Mouse (Mus musculus) heart, embryonic 10.5 days (tissue): ENCODE results near the gene Slc39a3. TPM values are rescaled to one million over a fixed set of nuclear protein-coding genes. Genes with fewer than 3 reads are reported as not detected.
"Not testable (repeated sequence)": the region's sequence is repeated elsewhere in the genome, so short reads cannot be mapped to it uniquely, and the experiment has no call there.

Source experiments
- DNase-seq: peaks from one replicate; pipeline ENCODE4 v3.0.0-alpha.2; 2017; ENCODE audit warnings: low spot score
- H3K27ac ChIP-seq: fragments of 300-500 bp; sonication (generic); 2 replicates; pipeline ENCODE4 v1.5.1; 2016; ENCODE audit warnings: mild to moderate bottlenecking
- H3K27me3 ChIP-seq: fragments of 300-500 bp; sonication (generic); 2 replicates; pipeline ENCODE4 v1.6.1; 2016; ENCODE audit warnings: mild to moderate bottlenecking; ENCODE audit not compliant: poor library complexity, insufficient read depth, severe bottlenecking
- H3K36me3 ChIP-seq: fragments of 300-500 bp; sonication (generic); 2 replicates; pipeline ENCODE4 v1.6.1; 2016; ENCODE audit warnings: mild to moderate bottlenecking, moderate library complexity
- H3K4me1 ChIP-seq: fragments of 300-500 bp; sonication (generic); 2 replicates; pipeline ENCODE4 v1.6.1; 2016; ENCODE audit warnings: mild to moderate bottlenecking
- H3K4me3 ChIP-seq: fragments of 300-500 bp; sonication (generic); 2 replicates; pipeline ENCODE4 v1.5.1; 2016; ENCODE audit warnings: mild to moderate bottlenecking, moderate library complexity
- H3K9me3 ChIP-seq: fragments of 300-500 bp; sonication (generic); 2 replicates; pipeline ENCODE4 v1.6.1; 2016; ENCODE audit warnings: mild to moderate bottlenecking, moderate library complexity
- WGBS: fragments of 180-500 bp; shearing (Covaris S2); methylation state at CpG from one replicate; pipeline ENCODE4 v1.1.7; 2016; 5-methylcytosine and 5-hydroxymethylcytosine counted together
- polyA plus RNA-seq: library from polyadenylated mRNA; unstranded; fragments of >200 nt; fragmentation: Nextera tagmentation; extraction: Ambion mirVana; gene quantifications from 2 replicates; pipeline ENCODE4 v1.2.1, GENCODE M21; 2016

Gene Slc39a3
- polyA plus RNA-seq = 8.9 and 10.7 TPM in 2 replicates

GRCm38 (mm10) chr10:81036988-81037580, at the start of gene Slc39a3:
Gene Slc39a3, minus strand, starts transcription at chr10:81037426.
- Histone ChIP-seq H3K36me3 (no peaks in the 10 kb centered on the region), H3K27me3 (no peaks in the 10 kb centered on the region), H3K27ac (peak within 1 kb of the TSS; percentile 85), H3K4me1 (peaks cover 10% of the 10 kb centered on the region; the same call in 1 of the 2 replicates), H3K9me3 (no peaks in the 10 kb centered on the region), H3K4me3 (peak within 1 kb of the TSS; percentile 79)
- DNase-seq = peak; percentile 99
- under 1% methylated on average over 35 of the region's 35 CpGs for WGBS

GRCm38 (mm10) chr10:81087021-81087420, 49.8 kb upstream of the Slc39a3 start:
- DNase-seq = no peak
- peaks cover 8% of the 10 kb centered on the region for H3K4me1 ChIP-seq
- 50% methylated on average over 2 of the region's 2 CpGs for WGBS

GRCm38 (mm10) chr10:81082168-81082960, 45.1 kb upstream of the Slc39a3 start:
- Histone ChIP-seq H3K27ac (peak overlapping the region; percentile 10; the same call in 1 of the 2 replicates), H3K36me3 (peaks cover 62% of the 10 kb centered on the region), H3K4me3 (no peak overlapping the region), H3K9me3 (no peaks in the 10 kb centered on the region), H3K4me1 (no peaks in the 10 kb centered on the region; the same call in 1 of the 2 replicates), H3K27me3 (no peaks in the 10 kb centered on the region)
- WGBS = 74% methylated on average over 7 of the region's 7 CpGs
- DNase-seq = no peak

More at GRCm38 (mm10) chr10:81087021-81087420, 49.8 kb upstream of the Slc39a3 start:
- Histone ChIP-seq H3K27me3 (0 out of 2 replicates have a peak, but pooled peaks cover 3% of the 10 kb centered on the region), H3K27ac (no peak overlapping the region), H3K4me3 (no peak overlapping the region), H3K9me3 (no peaks in the 10 kb centered on the region), H3K36me3 (peaks cover 15% of the 10 kb centered on the region)

- DNase-seq = no peak
- 94% methylated on average over 31 of the region's 31 CpGs for WGBS
- no peak overlapping the region for H3K27ac ChIP-seq
- no peaks in the 10 kb centered on the region for H3K9me3 ChIP-seq
- peaks cover 81% of the 10 kb centered on the region for H3K36me3 ChIP-seq
- no peaks in the 10 kb centered on the region for H3K27me3 ChIP-seq
- no peak overlapping the region for H3K4me3 ChIP-seq
- H3K4me1 ChIP-seq = peaks cover 5% of the 10 kb centered on the region
Measured at GRCm38 (mm10) chr10:81080008-81080655, 42.9 kb upstream of the Slc39a3 start.

- H3K4me1 ChIP-seq = peaks cover 5% of the 10 kb centered on the region
- H3K36me3 ChIP-seq = peaks cover 97% of the 10 kb centered on the region
- no peak for DNase-seq
- no peaks in the 10 kb centered on the region for H3K27me3 ChIP-seq
- H3K27ac ChIP-seq = no peak overlapping the region
- WGBS = 88% methylated on average over 11 of the region's 11 CpGs
- no peaks in the 10 kb centered on the region for H3K9me3 ChIP-seq
- H3K4me3 ChIP-seq = no peak overlapping the region
Measured at GRCm38 (mm10) chr10:81077916-81078315, 40.7 kb upstream of the Slc39a3 start.

- Histone ChIP-seq H3K36me3 (peaks cover 89% of the 10 kb centered on the region), H3K27ac (no peak overlapping the region), H3K9me3 (no peaks in the 10 kb centered on the region), H3K27me3 (no peaks in the 10 kb centered on the region), H3K4me1 (peaks cover 8% of the 10 kb centered on the region), H3K4me3 (no peak overlapping the region)
- WGBS = 84% methylated on average over 1 of the region's 1 CpGs
- DNase-seq = no peak
Measured at GRCm38 (mm10) chr10:81076356-81076755, 39.1 kb upstream of the Slc39a3 start.

GRCm38 (mm10) chr10:81075734-81076133, 38.5 kb upstream of the Slc39a3 start:
- Histone ChIP-seq H3K27me3 (no peaks in the 10 kb centered on the region), H3K4me3 (no peak overlapping the region), H3K36me3 (peaks cover 83% of the 10 kb centered on the region), H3K9me3 (no peaks in the 10 kb centered on the region), H3K27ac (no peak overlapping the region), H3K4me1 (peaks cover 15% of the 10 kb centered on the region)
- WGBS = 89% methylated on average over 8 of the region's 8 CpGs
- DNase-seq = no peak

GRCm38 (mm10) chr10:81073464-81073863, 36.2 kb upstream of the Slc39a3 start:
- no peak overlapping the region for H3K4me3 ChIP-seq
- no peak overlapping the region for H3K27ac ChIP-seq
- 60% methylated on average over 7 of the region's 7 CpGs for WGBS
- H3K36me3 ChIP-seq = peaks cover 60% of the 10 kb centered on the region
- DNase-seq = no peak
- no peaks in the 10 kb centered on the region for H3K27me3 ChIP-seq
- peaks cover 24% of the 10 kb centered on the region for H3K4me1 ChIP-seq
- no peaks in the 10 kb centered on the region for H3K9me3 ChIP-seq

- WGBS = 92% methylated on average over 8 of the region's 8 CpGs
- Histone ChIP-seq H3K27me3 (no peaks in the 10 kb centered on the region), H3K27ac (no peak overlapping the region), H3K36me3 (peaks cover 49% of the 10 kb centered on the region), H3K4me3 (no peak overlapping the region), H3K9me3 (no peaks in the 10 kb centered on the region), H3K4me1 (peaks cover 24% of the 10 kb centered on the region)
- DNase-seq = no peak
Measured at GRCm38 (mm10) chr10:81072290-81072689, 35.1 kb upstream of the Slc39a3 start.

GRCm38 (mm10) chr10:81069836-81070235, 32.6 kb upstream of the Slc39a3 start, which contains the start of gene Thop1:
Gene Thop1, plus strand, starts transcription at chr10:81070035.
- Histone ChIP-seq H3K27ac (peak within 1 kb of the TSS; percentile 88), H3K9me3 (no peaks in the 10 kb centered on the region), H3K4me1 (peaks cover 20% of the 10 kb centered on the region), H3K4me3 (peak within 1 kb of the TSS; percentile 67), H3K27me3 (no peaks in the 10 kb centered on the region), H3K36me3 (peaks cover 27% of the 10 kb centered on the region)
- DNase-seq = peak; percentile 100
- WGBS = under 1% methylated on average over 35 of the region's 35 CpGs

- Histone ChIP-seq H3K4me1 (peaks cover 20% of the 10 kb centered on the region), H3K4me3 (no peak overlapping the region), H3K9me3 (no peaks in the 10 kb centered on the region), H3K27me3 (no peaks in the 10 kb centered on the region), H3K27ac (no peak overlapping the region), H3K36me3 (peaks cover 16% of the 10 kb centered on the region)
- 67% methylated on average over 5 of the region's 5 CpGs for WGBS
- no peak for DNase-seq
Measured at GRCm38 (mm10) chr10:81068706-81069105, 31.5 kb upstream of the Slc39a3 start.

GRCm38 (mm10) chr10:81064519-81064918, 27.3 kb upstream of the Slc39a3 start:
- H3K4me1 ChIP-seq, H3K27me3 ChIP-seq, H3K27ac ChIP-seq, H3K9me3 ChIP-seq, H3K4me3 ChIP-seq, DNase-seq, H3K36me3 ChIP-seq: not testable (repeated sequence)
- WGBS = 83% methylated on average over 8 of the region's 8 CpGs

- Histone ChIP-seq H3K4me1 (peaks cover 14% of the 10 kb centered on the region), H3K4me3 (no peak overlapping the region), H3K27ac (no peak overlapping the region), H3K27me3 (no peaks in the 10 kb centered on the region), H3K9me3 (no peaks in the 10 kb centered on the region), H3K36me3 (peaks cover 5% of the 10 kb centered on the region; the same call in 1 of the 2 replicates)
- 63% methylated on average over 4 of the region's 4 CpGs for WGBS
- DNase-seq = no peak
Measured at GRCm38 (mm10) chr10:81062710-81063109, 25.5 kb upstream of the Slc39a3 start.
